Mouse (Mus musculus) telencephalon, adult 2 months (tissue): ENCODE results near the gene Pknox2.

Experiments
- DNase-seq: peaks from one replicate; pipeline ENCODE4 v3.0.0-alpha.2; 2011; ENCODE audit warnings: low read depth, low spot score

The Pknox2 gene

DNA sequence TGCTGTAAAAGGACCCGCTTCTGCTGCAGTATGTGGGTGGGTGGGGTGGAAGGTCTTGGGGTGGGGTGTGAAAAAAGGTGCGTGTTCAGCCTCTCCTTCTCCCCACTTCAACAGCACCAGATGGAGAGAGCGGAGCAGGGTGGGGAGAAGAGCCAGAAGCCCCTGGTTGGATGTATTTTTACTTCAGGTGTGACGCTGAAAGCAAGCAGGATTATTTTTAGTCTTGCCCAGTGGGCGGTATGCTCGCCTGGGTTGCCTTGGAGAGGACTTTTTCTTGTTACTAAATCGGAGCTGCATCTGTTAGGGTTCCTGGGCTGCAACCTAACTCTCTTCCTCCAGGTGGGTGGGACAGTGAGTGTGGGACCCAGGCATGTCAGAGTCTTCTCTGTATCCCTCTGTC lies 202.4 kb downstream of the Pknox2 start:
- DNase-seq, result peak; percentile 98

DNA sequence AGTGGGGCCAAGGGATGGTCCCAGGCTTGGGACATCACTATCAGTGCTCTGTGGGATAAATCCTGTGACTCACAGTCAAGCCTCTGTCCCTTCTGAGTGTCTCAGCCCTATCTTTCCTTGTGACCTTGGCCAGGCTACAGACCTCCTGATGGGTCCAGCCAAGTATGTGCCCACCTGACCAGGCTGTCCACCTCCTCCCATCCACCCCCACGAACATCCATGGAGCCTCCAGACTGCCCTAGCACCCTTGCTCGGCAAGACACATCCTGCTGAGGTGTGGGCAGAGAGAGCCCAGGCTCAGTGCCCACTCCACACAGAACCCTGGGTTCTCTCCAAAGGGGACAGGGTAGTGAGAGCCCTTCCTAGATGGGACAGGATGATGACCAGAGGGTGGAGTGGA lies 204.6 kb downstream of the Pknox2 start:
- no peak for DNase-seq

GRCm38 (mm10) chr9:36942131-36942530 lies 205.1 kb downstream of the Pknox2 start:
- DNase-seq, result peak; percentile 78

DNA sequence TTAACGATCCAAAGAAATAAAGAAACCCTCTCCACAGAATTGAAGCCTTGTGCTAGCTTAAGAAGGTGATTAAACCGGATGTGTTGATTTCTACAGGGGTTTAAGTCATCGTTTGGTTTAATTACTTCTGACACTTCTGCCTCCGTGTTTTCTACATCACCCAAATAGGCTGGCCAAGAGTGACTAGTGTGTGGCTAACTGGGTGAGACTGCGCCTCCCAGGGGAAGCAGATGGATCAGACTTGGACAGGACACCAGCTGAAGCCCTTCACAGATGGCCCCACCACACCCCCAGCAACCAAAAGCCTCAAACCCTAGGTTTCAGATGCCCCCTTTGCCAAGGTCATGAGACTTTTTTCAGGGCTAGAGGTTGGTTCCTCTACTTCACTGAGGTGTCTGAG lies 205.6 kb downstream of the Pknox2 start:
- no peak for DNase-seq

DNA sequence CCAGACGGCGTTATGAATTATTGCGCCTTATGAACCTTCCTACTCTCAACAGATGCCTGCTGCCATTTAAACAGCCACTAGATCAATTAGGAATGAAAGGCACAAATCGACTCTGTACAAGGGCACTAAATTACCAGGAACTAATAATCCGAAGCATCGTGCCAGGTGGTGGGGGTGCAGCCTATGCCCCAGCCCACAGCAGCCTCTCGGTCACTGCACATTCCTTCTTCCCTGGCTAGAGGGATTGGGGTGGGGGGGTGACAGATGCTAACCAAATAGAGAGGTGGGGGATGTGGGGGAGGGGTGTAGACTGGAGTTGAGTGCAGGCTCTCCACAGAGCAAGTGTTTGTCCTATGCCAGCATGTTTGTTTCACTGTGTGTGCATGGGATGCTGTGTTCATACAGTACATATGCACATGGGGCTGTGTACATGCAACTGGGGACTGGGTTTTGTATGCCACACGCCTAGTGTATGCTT lies 208.6 kb downstream of the Pknox2 start:
- no peak for DNase-seq

DNA sequence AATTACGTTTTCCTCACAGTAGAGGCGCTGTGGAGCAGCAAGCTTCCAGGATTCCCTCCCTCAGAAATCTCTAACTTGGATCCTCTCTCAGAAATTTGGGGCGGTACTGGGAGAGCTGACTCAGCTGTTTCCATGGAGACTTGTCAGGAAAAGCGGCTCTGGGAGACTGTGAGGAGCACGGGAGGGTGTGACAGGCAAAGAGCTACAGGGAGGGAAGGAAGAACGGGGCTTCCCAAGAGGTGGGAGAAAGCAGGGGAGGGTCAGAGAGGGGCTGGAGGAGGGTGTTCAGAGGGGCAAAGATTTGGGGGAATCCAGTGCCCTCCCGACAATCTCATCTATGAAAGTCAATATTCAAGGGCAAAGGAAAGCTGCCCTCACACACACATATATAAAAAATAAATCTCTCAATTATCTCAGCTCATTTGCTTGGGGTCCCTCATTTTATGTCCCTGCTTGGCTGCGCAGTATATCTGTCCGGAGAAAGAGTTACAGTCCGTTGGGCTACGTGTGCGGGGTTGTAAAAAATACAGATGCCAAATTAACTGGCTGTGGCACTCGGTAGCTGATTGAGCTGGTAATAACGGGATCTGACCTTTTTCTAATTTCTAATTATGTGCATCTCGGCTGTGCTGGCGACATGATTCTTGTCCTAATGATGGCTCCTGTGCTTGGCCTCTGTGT lies 213.3 kb downstream of the Pknox2 start:
- DNase-seq, result peak; percentile 91

DNA sequence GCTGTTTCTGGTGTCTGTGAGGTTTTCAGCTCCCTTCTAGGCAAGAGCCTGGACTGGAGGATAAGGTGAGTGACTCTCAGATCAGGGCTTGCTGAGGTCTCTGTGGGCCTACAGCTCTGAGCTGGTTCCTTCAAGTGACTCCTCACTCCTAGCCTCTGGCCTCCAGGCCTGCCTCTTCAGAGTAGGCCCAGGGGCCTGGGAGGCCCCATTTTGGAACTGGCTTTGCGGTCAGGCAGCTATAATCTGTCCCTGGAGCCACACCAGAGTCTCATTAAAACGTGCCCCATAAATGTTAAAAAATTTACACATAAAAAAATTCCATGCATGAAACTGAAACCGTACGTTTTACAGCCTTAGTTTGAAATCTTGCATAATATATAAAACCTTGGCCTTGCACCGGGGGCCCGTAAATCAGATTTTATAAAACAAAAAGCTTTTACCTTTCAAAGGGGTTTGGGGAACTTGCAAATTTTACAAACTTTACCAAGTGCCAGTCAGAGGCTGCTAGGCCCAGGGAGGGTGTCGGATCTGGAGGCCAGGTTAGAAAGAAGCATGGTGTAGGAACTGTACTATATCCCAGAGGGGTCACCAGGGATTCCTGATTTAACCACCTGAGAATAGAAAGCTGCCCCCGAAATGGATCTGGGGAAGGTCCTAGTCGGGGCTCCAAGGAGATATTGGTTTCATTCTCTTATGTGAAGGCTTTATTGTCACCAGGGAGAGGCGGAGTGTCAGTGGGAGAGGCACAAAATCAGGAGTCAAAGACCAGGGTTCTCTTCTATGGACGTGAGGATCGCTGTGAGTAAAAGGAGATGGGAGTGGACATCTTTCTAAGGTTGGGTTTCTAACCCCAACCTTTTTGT lies 214.0 kb downstream of the Pknox2 start:
- DNase-seq, result no peak

DNA sequence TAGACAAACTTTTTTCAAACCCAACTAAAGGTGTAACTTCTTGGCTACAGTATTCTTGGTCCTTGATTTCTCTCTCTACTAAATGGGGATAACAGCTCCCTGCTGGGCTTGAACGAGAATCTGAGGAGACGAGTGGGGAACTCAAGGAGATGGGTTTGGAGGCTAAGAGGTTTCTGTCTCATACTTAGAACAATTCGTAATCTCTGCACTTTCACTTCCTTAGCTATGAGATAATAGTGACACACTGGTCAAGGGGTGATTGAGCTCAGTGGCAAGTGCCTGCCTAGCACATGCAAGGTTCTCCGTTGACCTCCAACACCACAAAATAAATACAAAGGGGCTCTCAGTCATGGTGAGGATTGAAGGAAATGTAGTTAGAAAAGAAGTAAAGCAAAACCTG lies 215.6 kb downstream of the Pknox2 start:
- DNase-seq, result no peak

DNA sequence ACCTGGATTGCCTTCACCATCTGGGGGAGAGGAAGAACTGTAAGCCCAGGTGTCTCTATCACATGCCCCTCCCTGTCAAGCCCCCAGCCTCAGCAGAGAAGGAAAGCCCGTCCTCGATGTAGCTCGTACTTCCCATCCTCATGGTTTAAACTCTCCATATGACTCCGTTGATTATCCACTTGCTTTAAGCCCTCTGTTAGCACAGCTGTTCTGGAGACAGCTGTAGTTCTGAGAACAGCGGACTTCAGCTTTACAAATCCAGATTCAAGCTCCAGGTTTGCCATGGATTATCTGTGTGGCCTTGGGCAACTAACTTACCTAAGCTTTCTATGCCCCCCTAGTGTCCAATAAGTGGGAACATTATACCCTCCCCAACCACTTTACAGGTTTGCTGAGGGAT lies 223.5 kb downstream of the Pknox2 start:
- DNase-seq, result no peak

DNA sequence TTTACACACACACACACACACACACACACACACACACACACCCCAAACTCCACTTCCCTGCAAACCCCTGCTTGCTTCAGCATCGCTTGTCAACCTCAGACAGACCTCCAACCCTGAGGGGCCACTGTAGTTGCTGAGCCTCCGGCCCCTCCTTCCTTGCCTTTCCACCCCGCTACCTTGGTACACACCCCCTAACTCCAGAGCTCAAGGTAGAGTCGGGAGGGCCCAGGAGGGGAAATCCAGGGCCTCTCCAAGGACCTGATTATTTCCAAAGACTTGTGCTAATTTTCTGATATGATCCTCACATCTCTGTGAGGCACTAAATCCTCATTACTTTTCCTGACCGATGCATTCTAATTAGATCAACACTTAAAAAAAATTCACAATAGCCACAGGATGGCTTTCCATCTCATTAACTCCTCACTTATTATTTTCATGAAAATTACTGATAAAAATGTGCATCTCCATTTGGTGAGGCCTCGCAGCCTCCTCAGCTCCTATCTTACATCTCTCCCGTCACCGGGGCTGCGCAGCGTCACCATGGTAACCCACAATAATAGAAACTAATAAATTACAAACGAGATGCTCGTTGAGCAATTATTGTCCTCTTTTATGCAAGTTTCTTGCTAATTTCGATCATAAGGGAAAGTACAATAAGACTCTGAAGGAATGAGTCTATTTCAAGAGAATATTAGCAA lies 225.3 kb downstream of the Pknox2 start:
- DNase-seq, result peak; percentile 60

DNA sequence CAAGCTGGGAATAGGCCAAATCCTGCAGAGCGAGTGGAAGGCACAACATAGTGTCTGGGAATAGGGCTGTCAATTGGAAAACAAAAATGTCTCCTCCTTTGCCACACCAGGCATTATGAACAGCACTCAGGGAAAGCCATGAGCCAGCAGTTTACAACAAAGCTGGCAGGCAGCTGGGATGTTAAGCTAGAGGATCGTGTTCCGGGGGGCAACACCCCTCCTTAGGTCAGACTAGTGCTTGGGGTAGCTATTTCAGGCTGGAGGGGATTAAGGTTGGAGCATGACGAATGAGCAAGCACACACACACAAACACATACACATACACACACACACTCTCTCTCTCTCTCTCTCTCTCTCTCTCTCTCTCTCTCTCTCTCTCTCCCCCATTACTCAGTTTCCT lies 227.7 kb downstream of the Pknox2 start:
- no peak for DNase-seq

DNA sequence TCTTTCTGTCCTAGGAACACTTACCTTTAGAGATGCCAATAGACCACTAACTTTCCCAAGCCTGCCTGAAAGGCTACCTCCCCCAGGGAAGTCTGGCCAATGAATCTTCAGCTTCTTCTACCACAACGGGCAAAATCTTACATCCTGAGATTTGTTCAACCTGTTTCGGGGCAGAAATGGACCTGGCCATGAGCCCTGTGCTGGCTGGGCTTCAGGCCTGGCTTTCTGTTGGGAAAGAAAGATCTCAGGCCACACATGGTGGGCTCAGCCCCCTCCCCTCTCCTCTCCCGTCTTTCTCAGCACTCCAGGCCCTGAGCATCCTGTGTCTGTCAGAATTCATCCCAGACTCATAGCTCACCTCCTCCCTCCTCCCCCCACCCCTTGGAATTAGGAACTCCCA lies 228.6 kb downstream of the Pknox2 start:
- DNase-seq, result no peak

DNA sequence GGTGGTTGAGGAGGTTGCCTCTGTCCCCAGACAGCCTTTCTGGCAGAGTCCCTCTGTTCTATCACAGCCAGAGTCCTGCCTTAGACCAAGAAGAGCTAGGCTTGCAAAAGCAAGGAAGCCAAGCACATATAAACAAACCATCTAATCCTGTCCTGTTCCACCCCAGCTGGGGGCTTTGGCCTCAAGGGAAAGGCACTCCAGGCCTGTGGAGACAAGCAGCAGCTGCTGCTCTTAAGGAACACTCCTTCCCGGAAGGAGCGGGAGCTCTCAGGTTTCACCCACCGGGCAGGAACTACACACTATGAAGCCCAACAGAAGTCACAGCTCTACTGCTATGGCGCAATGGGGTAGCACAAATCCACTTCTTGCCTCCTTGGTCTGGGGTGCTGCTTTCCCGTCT lies 230.3 kb downstream of the Pknox2 start:
- DNase-seq, result no peak

DNA sequence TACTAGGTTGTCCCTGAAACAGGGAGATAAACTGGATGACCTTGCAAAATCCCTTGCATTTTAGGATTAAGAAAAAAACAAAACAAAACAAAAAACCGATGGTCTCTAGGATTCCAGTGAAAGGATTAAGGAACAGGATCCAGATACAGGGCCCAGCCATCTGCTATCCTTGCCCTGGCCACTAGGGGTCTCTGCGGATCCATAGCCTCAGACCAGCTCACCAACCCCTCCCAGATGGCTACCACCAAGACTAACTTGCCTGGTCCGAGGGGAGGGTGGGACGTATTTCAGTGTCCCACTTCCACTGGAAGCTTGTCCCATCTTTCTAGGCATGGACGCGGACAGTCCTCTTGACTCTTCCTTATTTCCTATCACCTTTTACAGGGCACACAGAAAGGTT lies 230.8 kb downstream of the Pknox2 start:
- peak; percentile 61 for DNase-seq

DNA sequence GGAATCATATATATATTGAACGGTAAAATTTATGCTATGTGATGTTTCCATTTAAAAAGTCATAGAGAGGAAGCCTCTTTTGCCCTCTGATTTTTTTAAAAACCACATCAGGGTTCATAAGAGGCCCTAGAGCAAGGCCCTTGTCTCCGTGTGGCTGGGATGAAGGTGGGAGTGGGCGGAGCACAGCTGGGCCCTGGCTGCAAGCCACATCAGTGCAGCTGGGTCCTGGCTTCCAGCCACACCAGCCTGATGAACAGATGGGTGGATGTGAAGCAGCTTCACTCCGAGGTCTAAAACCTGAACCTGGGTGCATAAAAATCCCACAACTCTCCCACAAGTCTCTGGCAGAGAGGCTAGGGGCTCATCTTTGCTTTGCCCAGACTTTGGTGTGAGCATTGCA lies 241.8 kb downstream of the Pknox2 start:
- DNase-seq, result no peak

GRCm38 (mm10) chr9:36900464-36900863 lies 246.7 kb downstream of the Pknox2 start:
- DNase-seq, result peak; percentile 75

GRCm38 (mm10) chr9:36898560-36898959 lies 248.6 kb downstream of the Pknox2 start:
- DNase-seq, result peak; percentile 42

GRCm38 (mm10) chr9:36895009-36895693 lies 252.1 kb downstream of the Pknox2 start:
- DNase-seq, result peak; percentile 51

- DNase-seq, result no peak
Observed at GRCm38 (mm10) chr9:36894242-36894641, 253.0 kb downstream of the Pknox2 start.

DNA sequence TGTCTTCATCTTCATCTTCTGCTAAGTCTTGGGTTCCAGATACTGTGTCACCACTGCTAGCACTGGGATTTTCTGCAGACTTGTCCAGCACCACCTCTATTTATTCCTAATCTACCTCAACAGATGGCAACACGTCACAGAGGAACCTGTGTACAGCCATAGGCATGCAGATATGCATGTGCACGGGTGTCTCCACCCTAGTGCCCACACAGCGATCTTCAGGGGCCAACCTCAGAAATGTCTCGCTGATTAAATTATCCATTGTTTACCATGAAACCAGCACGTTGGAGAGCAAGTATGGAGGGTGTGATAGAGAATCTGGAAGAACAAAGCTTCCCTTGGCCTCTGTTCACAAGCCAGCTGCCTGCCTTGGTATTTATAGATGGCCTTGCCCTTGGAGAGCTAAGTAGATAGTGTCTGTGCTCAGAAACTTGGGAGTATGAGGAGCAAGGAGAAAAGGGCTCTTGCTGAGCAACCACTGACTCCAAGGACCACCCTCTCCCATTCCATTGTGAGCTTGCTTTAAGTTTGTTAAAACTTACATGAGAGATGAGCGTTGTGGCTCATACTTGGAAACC lies 253.7 kb downstream of the Pknox2 start:
- DNase-seq, result no peak

DNA sequence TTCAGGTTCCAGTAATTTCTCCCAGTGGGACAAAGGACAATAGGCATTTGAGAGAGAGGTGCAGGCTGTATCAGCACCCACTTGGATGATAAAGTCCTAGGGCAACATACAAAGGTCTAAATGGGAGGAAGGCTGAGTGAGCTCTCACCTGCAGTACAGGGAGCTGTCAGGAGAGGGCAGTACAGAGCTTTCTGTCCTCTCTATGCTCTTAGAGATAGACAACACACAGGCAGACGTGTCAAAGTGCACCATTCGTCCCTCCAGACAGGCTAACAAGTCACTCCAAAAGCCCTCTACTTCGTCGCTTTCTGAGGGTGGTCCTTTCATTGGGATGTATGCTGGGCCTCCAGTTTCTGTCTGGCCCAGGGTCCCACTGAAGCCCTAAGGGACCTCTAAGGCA lies 256.7 kb downstream of the Pknox2 start:
- DNase-seq, result no peak
